Mouse (Mus musculus) cerebellum, adult (tissue): Measurements from ENCODE around the gene Cox15.

ENCODE experiments used
- ATAC-seq: cut with Nextera tagmentation; 2 replicates; pipeline ENCODE4 v1.9.2; 2017; ENCODE audit warnings: mild to moderate bottlenecking, moderate library complexity, mixed read lengths; ENCODE audit not compliant: insufficient number of reproducible peaks, low FRiP score, low TSS enrichment

Gene Cox15

DNA sequence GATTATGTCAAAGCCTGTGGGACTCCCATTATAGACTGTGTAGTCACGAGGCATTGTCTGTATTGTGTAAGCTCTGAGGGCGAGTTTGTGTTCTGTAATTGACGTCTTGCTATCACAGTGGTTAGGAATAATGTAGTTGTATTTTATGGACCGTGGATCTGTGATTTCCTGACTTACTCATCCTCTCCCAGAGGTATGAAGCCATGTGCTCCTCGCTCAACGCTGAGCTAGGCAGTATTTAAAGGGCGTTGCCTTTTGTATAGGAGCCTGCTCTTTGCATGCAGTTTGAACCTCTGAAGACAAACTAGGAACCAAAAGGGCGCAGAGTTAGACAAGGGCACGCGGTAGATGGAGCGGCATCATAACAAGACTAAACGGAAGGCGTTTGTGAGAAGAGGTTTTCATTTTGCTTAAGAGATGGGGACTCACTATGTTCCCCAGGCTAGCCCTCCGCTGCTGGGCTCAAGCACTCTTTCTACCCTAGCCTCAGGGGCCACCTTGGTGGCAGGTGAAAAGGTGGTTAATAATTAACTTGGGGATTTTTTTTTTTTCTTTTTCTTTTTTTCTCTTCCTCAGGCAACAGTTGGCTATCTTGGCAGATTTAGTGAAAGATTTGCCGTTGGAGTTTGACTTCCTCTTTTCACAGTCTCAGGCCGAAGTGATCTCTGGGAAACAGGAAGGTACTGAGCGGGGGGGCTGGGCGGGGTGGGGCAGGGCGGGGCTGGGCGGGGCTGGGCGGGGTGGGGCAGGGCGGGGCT lies 41.5 kb downstream of the Cox15 start:
- no peak for ATAC-seq

DNA sequence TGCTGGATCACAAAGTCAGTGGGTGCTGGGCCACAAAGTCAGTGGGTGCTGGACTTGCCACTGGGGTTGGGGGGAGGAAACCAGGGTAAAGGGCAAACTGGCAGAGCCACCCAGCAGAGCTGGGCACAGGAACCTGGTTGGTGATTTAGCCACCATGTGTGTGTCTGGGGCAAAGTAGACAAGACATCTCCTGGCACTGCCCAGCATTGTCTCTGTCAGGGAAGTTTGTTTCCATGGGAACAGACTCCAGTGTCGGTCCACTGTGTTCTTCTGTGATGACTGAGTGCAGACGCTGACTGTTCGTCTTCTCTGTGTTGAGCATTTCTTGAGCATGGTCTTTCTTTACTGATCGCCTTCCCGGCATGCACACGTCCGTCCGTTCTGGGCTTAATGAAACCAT lies 43.5 kb downstream of the Cox15 start:
- ATAC-seq = no peak

DNA sequence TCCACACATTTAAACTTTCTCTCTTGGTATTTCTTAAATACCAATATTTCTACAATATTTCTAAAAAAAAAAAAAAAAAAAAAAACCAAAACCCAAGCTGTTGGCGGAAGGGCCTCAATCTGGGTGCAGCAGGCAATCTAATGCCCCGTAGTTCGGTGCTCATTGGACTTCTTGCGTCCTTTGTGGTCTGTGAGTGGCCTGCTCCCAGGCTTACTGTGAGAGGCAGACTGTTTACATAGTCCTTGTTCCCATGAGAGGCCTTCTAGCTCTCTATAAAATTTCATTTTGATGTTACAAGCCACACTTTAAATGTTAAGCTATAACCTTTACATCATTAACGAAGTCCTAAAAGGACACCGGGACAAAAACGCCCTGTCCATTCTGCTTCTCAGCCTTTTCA lies 44.6 kb downstream of the Cox15 start:
- no peak for ATAC-seq

DNA sequence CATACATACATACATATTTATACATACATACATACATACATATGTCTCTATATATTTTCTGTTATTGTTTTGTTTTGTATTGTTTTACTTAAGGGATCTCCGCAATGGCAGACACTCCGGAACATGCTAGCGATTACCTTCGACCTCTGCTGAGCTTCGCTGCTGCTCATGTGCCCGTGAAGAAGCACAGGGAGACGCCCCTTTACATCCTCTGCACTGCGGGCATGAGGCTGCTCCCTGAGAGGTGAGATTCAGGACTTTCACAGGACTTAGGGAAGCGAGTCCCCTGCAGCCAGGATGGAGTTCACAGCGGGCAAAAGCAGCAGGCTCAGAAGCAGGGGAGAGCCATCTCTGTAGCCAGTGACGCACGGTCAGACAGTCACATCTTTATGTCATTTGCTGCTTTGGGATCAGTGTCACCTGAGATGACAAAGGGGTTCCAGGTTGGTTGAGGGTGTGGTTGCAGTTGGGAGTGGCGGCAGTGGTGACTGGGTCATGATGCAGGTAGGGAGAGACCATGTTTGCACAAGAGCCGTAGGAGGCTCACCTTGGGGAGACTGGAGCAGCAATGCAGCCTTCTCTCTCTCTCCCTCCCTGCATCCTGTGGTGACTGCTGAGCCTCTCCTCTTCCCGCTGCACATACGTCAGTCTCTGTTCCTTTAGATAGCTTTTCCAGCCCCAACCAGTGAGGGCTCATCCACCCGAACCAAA lies 47.9 kb downstream of the Cox15 start:
- ATAC-seq = no peak

DNA sequence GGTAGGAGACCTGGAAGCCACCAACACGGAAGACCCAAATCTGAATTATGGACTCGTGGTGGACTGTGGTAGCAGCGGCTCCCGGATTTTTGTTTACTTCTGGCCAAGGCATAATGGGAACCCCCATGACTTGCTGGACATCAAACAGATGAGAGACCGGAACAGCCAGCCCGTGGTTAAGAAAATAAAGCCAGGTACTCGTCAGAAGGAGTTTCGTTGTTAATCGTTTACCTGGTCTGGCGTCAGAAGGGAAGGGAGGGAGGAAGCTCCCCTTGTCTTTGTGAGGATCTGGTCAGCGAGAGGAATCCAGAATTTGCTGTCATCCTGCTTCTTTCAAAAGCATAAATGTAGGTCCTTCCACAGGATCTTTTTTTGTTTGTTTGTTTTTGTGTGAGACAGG lies 48.6 kb downstream of the Cox15 start:
- no peak for ATAC-seq

DNA sequence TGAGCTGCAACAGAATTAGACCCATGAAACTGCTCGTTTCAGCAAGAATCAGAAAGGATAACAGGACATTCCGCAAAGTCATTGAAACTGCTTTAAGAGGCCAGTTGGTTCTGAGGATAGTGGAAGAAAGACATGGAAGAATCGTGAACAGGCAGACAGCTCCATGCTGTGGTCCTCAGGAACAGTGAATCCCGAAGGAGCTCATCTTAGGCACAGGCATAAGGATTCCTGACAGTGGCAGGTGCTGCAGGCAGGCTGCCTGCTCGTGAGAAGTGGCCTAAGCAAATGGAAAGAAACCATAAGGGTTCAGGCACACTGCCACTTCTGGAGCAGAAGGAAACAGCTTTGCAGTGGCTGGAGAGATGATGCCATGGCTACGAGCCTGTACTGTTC lies 53.0 kb downstream of the Cox15 start:
- ATAC-seq = no peak

DNA sequence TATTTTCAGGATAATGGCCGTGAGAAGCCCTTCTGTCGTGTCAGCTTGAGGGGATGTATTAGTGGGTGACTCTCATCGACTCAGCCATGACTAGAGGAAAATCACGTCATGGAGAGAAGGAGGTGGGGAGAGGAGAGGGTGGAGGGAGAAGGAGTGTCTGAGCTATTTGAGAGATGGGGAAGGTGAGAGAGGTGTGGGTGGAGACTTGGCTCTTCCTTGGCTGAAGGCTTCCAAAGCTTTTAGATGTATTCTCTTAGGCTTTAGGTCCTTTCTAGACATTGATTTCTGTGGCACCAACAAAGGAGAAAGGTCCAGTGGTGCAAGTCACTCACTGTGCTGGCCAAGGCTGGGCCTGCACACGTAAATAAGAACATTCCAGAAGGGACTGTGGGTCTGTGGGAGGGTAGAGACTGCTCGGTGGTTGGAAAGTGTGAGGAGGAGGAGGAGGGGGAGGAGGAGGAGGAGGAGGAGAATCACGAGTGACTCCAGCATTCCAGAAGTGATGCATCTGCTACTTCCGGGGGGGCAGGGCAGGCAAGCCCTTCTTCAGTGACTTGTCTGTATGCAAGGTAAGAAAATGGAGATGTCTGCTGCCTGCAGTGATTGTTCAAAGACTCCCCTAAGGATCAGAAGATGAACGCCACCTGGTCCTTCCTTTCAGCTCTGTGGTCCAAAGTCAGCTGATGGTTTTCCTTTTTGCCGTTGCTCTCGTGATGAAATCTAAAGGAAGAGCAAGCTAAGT lies 53.6 kb downstream of the Cox15 start:
- ATAC-seq = no peak

DNA sequence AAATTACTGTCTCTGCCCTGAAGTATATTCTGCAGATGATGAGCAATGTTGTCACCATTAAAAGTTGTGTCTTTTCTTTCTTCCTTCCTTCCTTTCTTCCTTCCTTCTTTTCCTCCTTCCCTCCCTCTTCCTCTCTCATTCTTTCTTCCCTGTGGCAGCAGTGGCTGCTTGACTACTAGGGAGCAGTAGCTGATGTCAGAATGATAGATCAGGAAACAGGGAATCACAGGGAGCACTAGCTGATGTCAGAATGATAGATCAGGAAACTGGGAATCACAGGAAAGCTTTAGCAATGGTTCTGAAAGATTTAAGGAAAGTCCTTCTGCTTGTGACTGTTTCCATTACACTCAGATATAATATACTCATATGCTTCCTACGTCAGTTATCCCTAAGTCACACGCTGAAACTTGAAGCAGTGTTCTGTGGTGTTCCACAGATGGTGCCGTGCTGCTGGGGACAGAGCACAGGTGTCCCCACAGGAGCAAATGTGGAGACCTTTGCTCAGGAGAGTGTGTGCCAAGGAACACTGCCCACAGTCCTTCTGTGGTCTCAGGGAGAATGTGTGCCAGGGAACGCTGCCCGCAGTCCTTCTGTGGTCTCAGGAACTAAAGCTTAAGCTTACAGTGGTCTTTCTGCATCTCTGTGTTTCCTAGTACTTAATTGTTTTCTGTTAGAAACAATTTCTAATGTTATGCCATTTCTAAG lies 55.0 kb downstream of the Cox15 start:
- peak; percentile 72; the same call in 1 of the 2 replicates for ATAC-seq

DNA sequence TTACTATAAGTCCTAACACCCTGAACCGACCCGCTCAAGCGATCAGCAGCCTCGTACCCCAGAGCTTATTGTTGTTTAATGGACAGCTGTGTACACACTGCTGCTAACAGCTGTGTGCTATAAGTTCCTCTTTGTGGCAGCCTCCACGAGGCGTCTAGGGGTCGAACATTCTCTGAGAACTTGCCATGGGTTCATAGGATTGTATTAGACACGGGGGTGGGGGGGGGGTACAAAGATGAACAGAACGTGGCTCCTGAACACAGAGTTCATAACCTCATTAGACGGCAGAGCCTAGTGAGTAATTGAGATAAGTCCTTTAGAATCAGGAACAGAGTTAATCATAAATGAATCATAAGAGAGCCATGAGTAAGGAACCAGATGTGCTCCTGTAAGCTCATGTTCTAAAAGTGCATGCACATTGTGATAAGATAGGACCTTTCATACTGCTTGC lies 57.3 kb downstream of the Cox15 start:
- ATAC-seq = no peak

DNA sequence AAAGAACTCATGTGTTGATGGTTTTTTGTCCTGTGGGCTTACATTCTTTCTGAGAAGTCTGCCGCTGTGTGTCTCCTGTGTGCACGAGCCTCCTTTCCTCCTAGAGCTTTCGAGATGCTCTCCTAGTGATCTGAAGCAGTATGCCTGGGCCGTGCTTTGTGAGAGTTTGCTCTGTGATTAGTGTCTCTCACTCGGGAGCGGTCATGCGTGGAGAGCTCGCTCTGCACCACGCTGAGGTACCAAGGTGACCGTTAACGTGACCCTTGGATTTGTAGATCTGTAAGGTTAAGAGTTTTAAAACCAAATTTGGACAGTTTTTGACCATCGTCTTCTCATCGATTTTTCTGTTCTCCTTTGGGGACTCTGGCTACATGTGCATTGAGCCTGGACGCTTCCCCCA lies 60.0 kb downstream of the Cox15 start:
- ATAC-seq = no peak

DNA sequence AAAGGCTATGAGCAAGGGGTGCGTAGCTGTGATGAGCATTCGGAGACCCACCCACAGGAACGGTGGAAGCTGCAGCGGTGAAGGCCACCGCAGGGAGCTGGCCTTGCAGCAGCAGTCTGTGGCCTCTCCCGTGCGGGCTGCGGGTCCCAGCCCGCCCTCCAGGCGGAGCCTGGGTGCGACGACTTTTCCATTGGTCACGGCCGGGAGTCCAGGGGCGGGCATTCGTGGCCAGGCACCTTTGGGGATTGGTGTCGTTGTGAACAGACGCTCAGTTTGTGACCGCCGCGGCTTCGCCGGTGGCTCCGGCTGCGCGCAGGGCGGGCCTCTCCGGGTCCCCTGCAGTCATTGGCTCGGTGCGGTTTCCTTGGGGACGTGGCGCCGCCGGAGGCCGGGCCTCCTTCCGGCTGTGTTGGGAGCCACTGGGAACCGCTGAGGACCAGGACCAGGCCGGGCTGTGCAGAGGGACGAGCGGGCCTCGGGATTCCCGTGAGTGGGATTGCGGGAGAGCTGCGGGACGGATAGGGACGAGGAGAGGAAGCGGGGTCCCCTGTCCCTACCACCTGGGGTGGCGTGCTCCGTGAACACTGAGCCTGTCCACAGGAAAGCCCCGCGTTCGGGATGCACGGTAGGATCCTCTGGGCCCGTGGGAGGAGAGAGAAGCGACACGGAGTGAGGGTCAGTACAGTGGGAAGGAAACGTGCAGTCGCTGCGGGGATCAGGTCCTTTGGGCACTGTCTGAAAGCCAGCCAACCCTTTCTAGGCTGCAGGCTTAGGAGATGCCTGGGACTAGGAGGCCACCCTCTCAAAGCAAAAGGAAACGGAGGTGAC lies 63.2 kb downstream of the Cox15 start, which contains the start of gene Entpd7:
Entpd7 (plus strand) TSS at position 254 of the 828 bp plus-strand sequence.
- peak; percentile 98 for ATAC-seq
